Mouse (Mus musculus) olfactory bulb, adult 2 months (tissue): ENCODE measurements around the gene Myl4.

Experiments used
- CTCF ChIP-seq: fragments of 200-500 bp; IDR thresholded peaks from 2 replicates; pipeline ENCODE4 v1.5.1; 2012; ENCODE audit warnings: low read depth, mild to moderate bottlenecking, low read length, moderate library complexity; ENCODE audit not compliant: insufficient read depth
- POLR2A ChIP-seq: fragments of 200-500 bp; IDR thresholded peaks from 2 replicates; pipeline ENCODE4 v1.6.1; 2012; ENCODE audit warnings: mild to moderate bottlenecking, low read depth, low read length, moderate library complexity; ENCODE audit not compliant: insufficient read depth

- TF ChIP-seq POLR2A (no peak), CTCF (no peak)
These were observed 90.4 kb downstream of the Myl4 start for GRCm38 (mm10) chr11:104640894-104641293.
